8 mouse cellular contexts compared by ENCODE assay signal in the genomic region with DNA sequence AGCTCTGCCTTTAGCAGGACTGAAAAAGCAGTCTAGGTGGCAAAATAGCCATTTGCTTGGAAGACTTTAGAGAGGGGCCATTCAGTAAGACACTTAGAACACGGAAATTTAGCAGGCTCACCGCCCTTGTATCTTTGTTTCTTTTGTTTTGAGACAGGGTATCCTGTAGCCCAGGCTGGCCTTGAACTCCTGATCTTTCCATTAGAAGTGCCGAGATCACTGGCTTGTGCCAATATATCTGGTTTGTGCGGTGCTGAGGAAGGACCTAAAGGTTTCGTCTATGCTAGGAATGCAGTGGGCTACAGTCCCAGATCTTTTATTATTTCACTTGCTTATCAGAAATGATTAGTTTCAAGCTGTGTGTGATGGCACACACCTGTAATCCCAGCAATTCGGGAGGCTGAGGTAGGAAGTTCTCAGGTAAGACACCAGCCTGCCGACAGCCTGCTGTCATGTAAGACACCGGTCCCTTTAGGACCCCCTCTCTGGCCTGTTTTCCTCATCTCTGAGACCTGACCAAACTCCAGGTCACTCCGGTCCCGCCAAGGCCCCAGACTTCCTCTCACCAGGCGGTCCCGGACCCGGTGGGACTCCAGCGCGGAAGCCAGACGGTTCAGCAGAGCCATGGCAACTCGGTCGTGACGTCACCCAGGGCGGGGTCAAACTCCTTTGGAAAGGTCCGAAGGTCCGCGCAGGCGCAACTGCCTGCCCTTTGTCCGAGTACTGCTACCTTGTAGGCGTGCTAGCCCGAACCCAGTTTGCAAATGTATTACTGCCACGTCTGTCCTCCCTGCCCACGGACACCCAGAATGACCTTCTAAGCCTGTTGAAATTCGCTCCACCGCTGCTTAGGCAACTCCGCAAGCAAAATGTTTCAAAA. TPM values are rescaled to one million over a fixed set of nuclear protein-coding genes. Genes with fewer than 3 reads are reported as not detected.
A peak's percentile ranks its signal among the peaks of the same experiment; 100 is the strongest.
DNase-seq lines count a peak whose midpoint lies in the region; ATAC-seq and TF ChIP-seq lines count a peak whose summit lies in the region.

Pex11g (minus strand) TSS at position 675 of the 880 bp plus-strand sequence.

- peaks cover 7% of the 10 kb centered on the region; the same call in 1 of the 2 replicates for H3K4me1 ChIP-seq in embryonic facial prominence, embryonic 14.5 days (ENCODE audit: control insufficient read depth, insufficient read depth, low read length)
- H3K4me1 ChIP-seq in heart, adult 2 months (ENCODE audit: control insufficient read depth, insufficient read depth, low read length) = no peaks in the 10 kb centered on the region
- H3K4me1 ChIP-seq in limb, embryonic 13.5 days = peaks cover 12% of the 10 kb centered on the region; the same call in 1 of the 2 replicates
- H3K4me1 ChIP-seq in midbrain, embryonic 16.5 days (ENCODE audit: control insufficient read depth, insufficient read depth, low read length) = peaks cover 15% of the 10 kb centered on the region

- no peaks in the 10 kb centered on the region for H3K79me2 ChIP-seq in heart, adult 2 months (replicated peaks; ENCODE audit: control insufficient read depth, insufficient read depth, low read length)

- 8% methylated on average over 32 of the region's 32 CpGs for WGBS in embryonic facial prominence, embryonic 14.5 days
- WGBS in heart, adult 2 months = 5% methylated on average over 32 of the region's 32 CpGs
- WGBS in limb, embryonic 13.5 days = 7% methylated on average over 32 of the region's 32 CpGs
- 6% methylated on average over 32 of the region's 32 CpGs for WGBS in midbrain, embryonic 16.5 days

- H3K27me3 ChIP-seq in embryonic facial prominence, embryonic 14.5 days (replicated peaks; ENCODE audit: control insufficient read depth, insufficient read depth, low read length) = no peaks in the 10 kb centered on the region
- no peaks in the 10 kb centered on the region for H3K27me3 ChIP-seq in heart, adult 2 months (ENCODE audit: control insufficient read depth, insufficient read depth, low read length)
- no peaks in the 10 kb centered on the region for H3K27me3 ChIP-seq in limb, embryonic 13.5 days
- H3K27me3 ChIP-seq in midbrain, embryonic 16.5 days (ENCODE audit: control insufficient read depth, insufficient read depth, low read depth, low read length) = no peaks in the 10 kb centered on the region

- peak; percentile 92 for ATAC-seq in embryonic facial prominence, embryonic 14.5 days (ENCODE audit: low read depth)
- ATAC-seq in limb, embryonic 13.5 days (ENCODE audit: low FRiP score, low read depth) = peak; percentile 91
- ATAC-seq in midbrain, embryonic 16.5 days = peak; percentile 95

- TF ChIP-seq EP300 in heart, adult 2 months (IDR thresholded peaks at IDR 0.05; ENCODE audit: insufficient read depth, low read depth, low read length) = peak; percentile 51; the same call in 1 of the 2 replicates

- peak within 1 kb of the TSS; percentile 69 for H3K9ac ChIP-seq in embryonic facial prominence, embryonic 14.5 days (ENCODE audit: low read depth, low read length)
- H3K9ac ChIP-seq in heart, adult 2 months (ENCODE audit: low read depth, low read length) = peak within 1 kb of the TSS; percentile 61
- peak within 1 kb of the TSS; percentile 71 for H3K9ac ChIP-seq in limb, embryonic 13.5 days
- peak within 1 kb of the TSS; percentile 66 for H3K9ac ChIP-seq in midbrain, embryonic 16.5 days (ENCODE audit: low read depth, low read length)

- peak; percentile 100 for DNase-seq in 3T3-L1 (ENCODE audit: low read depth, low spot score)
- DNase-seq in adrenal gland, postnatal 4 days (ENCODE audit: low spot score in 2 of 2) = peak; percentile 94 to 97
- DNase-seq in embryonic facial prominence, embryonic 14.5 days (ENCODE audit: low spot score) = peak; percentile 98
- peak; percentile 97 to 98 for DNase-seq in heart, adult 2 months
- DNase-seq in kidney, adult 8-10 months = peak; percentile 99 to 100
- DNase-seq in spleen, postnatal 10 days (ENCODE audit: low spot score in 2 of 2) = peak; percentile 90 to 95

- intact Hi-C loops in heart, adult 2 months (cut with DNase I) = loop anchor here (2.0 to 5.0 kb wide), 2 partner anchors 26 to 205 kb away; partner anchors contain the start of genes Fcor and Zfp358

- H3K27ac ChIP-seq in embryonic facial prominence, embryonic 14.5 days (replicated peaks; ENCODE audit: low read depth, low read length) = peak within 1 kb of the TSS; percentile 68
- H3K27ac ChIP-seq in heart, adult 2 months = peak within 1 kb of the TSS; percentile 83
- H3K27ac ChIP-seq in limb, embryonic 13.5 days = peak within 1 kb of the TSS; percentile 73; the same call in 1 of the 2 replicates
- H3K27ac ChIP-seq in midbrain, embryonic 16.5 days (ENCODE audit: low read length) = peak within 1 kb of the TSS; percentile 87

- peak within 1 kb of the TSS; percentile 72 for H3K4me2 ChIP-seq in embryonic facial prominence, embryonic 14.5 days (ENCODE audit: low read depth, low read length)
- H3K4me2 ChIP-seq in limb, embryonic 13.5 days (replicated peaks) = peak within 1 kb of the TSS; percentile 67
- H3K4me2 ChIP-seq in midbrain, embryonic 16.5 days (ENCODE audit: low read length) = peak within 1 kb of the TSS; percentile 72

- no peaks in the 10 kb centered on the region; the same call in 1 of the 2 replicates for H3K36me3 ChIP-seq in embryonic facial prominence, embryonic 14.5 days (ENCODE audit: control insufficient read depth, insufficient read depth, low read length)
- H3K36me3 ChIP-seq in heart, adult 2 months (ENCODE audit: control insufficient read depth, insufficient read depth, low read length) = no peaks in the 10 kb centered on the region
- no peaks in the 10 kb centered on the region for H3K36me3 ChIP-seq in limb, embryonic 13.5 days
- H3K36me3 ChIP-seq in midbrain, embryonic 16.5 days (ENCODE audit: control insufficient read depth, insufficient read depth, low read length) = no peaks in the 10 kb centered on the region

- no peaks in the 10 kb centered on the region for H3K9me3 ChIP-seq in embryonic facial prominence, embryonic 14.5 days (ENCODE audit: control insufficient read depth, low read length)
- H3K9me3 ChIP-seq in limb, embryonic 13.5 days = no peaks in the 10 kb centered on the region
- H3K9me3 ChIP-seq in midbrain, embryonic 16.5 days (replicated peaks; ENCODE audit: control insufficient read depth, low read length, poor library complexity, severe bottlenecking) = no peaks in the 10 kb centered on the region

- peak within 1 kb of the TSS; percentile 49 for H3K4me3 ChIP-seq in embryonic facial prominence, embryonic 14.5 days (ENCODE audit: low read depth, low read length)
- H3K4me3 ChIP-seq in heart, adult 2 months = peak within 1 kb of the TSS; percentile 60
- peak within 1 kb of the TSS; percentile 53 for H3K4me3 ChIP-seq in limb, embryonic 13.5 days
- H3K4me3 ChIP-seq in midbrain, embryonic 16.5 days (ENCODE audit: low read depth, low read length) = peak within 1 kb of the TSS; percentile 50

- TF ChIP-seq POLR2A in heart, adult 2 months (IDR thresholded peaks at IDR 0.05; ENCODE audit: insufficient read depth, low read depth, low read length) = peak; percentile 87

- TF ChIP-seq CTCF in heart, adult 2 months (IDR thresholded peaks at IDR 0.05) = no peak

RNA-seq across cellular contexts. Expression of gene Pex11g, which starts in this region (rescaled TPM):
- 10 to 100 TPM; 11.0 to 13.5 TPM for total RNA-seq in adrenal gland, postnatal 4 days (2021)
- polyA plus RNA-seq in embryonic facial prominence, embryonic 14.5 days (2014; fragmentation: Nextera tagmentation; extraction: Ambion mirVana) = 3.4 and 4.5 TPM in 2 replicates
- 1 to 10 TPM; 2.4 to 3.1 TPM for total RNA-seq in heart, adult 2 months (2021)
- polyA plus RNA-seq in heart, adult 2 months (2012; rRNA removed) = 4.5 and 5.5 TPM in 2 replicates
- 4.5 and 6.3 TPM in 2 replicates for polyA plus RNA-seq in limb, embryonic 13.5 days (2015; fragmentation: Nextera tagmentation; extraction: Ambion mirVana)
- polyA plus RNA-seq in midbrain, embryonic 16.5 days (2015; fragmentation: Nextera tagmentation; extraction: Ambion mirVana) = 4.5 and 5.0 TPM in 2 replicates

Comparison
In these comparisons a context has a peak if more than half of its experiments do, and no peak if none do; other contexts are left out.
1. Peak in every context shown above with its lines: DNase-seq, ATAC-seq, H3K4me3 ChIP-seq and H3K27ac ChIP-seq.